Mouse (Mus musculus) olfactory bulb, adult 2 months (tissue): ENCODE results near the gene Cort.

Experiments
- CTCF ChIP-seq: fragments of 200-500 bp; IDR thresholded peaks from 2 replicates; pipeline ENCODE4 v1.5.1; 2012; ENCODE audit warnings: low read depth, mild to moderate bottlenecking, low read length, moderate library complexity; ENCODE audit not compliant: insufficient read depth
- POLR2A ChIP-seq: fragments of 200-500 bp; IDR thresholded peaks from 2 replicates; pipeline ENCODE4 v1.6.1; 2012; ENCODE audit warnings: mild to moderate bottlenecking, low read depth, low read length, moderate library complexity; ENCODE audit not compliant: insufficient read depth

DNA sequence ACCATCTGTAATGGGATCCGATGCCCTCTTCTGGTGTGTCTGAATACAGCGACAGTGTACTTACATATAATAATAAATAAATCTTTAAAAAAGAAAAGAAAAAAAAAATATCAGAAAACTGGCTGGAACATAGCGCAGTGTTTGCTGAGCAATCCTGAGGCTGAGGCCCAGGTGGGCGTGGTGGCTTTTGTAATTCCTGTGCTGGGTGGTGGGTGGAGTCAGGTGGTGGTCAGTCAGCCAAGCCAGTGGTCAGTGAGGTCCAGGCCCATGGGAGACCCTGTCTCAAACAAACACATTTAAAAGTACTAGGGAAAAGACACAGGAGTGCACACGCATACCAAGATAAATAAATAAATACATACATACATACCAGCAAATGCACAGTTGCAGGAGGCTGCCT is 45.5 kb upstream of the Cort start:
- TF ChIP-seq CTCF (no peak), POLR2A (no peak)
